Comparison of ENCODE assay signal across 8 mouse cellular contexts in genomic region chr7:45742338-45742737, GRCm38 (mm10). TPM values are rescaled to one million over a fixed set of nuclear protein-coding genes. Genes with fewer than 3 reads are reported as not detected.
DNase-seq lines count a peak whose midpoint lies in the region; ATAC-seq and TF ChIP-seq lines count a peak whose summit lies in the region.

No protein-coding gene starts in this region.

- DNase-seq in adrenal gland, postnatal 14 days = peak; percentile 71
- no peak for DNase-seq in adrenal gland, postnatal 10 days
- no peak for DNase-seq in thymus, adult 2 months
- DNase-seq in thymus, postnatal 10 days (ENCODE audit: low spot score in 2 of 2) = no peak
- peak; percentile 84 to 85 for DNase-seq in right cerebral cortex, adult 2 months (ENCODE audit: low spot score in 2 of 2)
- DNase-seq in MN1 (ENCODE audit: low spot score) = no peak

- no peaks in the 10 kb centered on the region for H3K27me3 ChIP-seq in thymus, adult 2 months (ENCODE audit: control insufficient read depth, insufficient read depth, low read length)
- peaks cover 19% of the 10 kb centered on the region for H3K27me3 ChIP-seq in hindbrain, embryonic 13.5 days
- H3K27me3 ChIP-seq in limb, embryonic 13.5 days = no peaks in the 10 kb centered on the region

- WGBS in thymus, adult 2 months = 10% methylated on average over 19 of the region's 19 CpGs
- 35% methylated on average over 19 of the region's 19 CpGs for WGBS in hindbrain, embryonic 13.5 days
- WGBS in limb, embryonic 13.5 days = 37% methylated on average over 19 of the region's 19 CpGs

- no peaks in the 10 kb centered on the region for H3K36me3 ChIP-seq in thymus, adult 2 months (ENCODE audit: control insufficient read depth, insufficient read depth, low read length)
- no peaks in the 10 kb centered on the region for H3K36me3 ChIP-seq in hindbrain, embryonic 13.5 days
- no peaks in the 10 kb centered on the region for H3K36me3 ChIP-seq in limb, embryonic 13.5 days

- H3K9ac ChIP-seq in hindbrain, embryonic 13.5 days = no peak overlapping the region
- H3K9ac ChIP-seq in limb, embryonic 13.5 days = peak overlapping the region; percentile 43

- no peak for TF ChIP-seq CTCF in thymus, adult 2 months (IDR thresholded peaks at IDR 0.05; ENCODE audit: borderline replicate concordance, control insufficient read depth, extremely low read depth, insufficient read depth, low read length, poor library complexity)

- no peak for ATAC-seq in hindbrain, embryonic 13.5 days (ENCODE audit: low FRiP score)
- ATAC-seq in limb, embryonic 13.5 days (ENCODE audit: low FRiP score, low read depth) = no peak

- no peaks in the 10 kb centered on the region for H3K9me3 ChIP-seq in hindbrain, embryonic 13.5 days
- peaks cover 6% of the 10 kb centered on the region; the same call in 1 of the 2 replicates for H3K9me3 ChIP-seq in limb, embryonic 13.5 days

- peak overlapping the region; percentile 23; the same call in 1 of the 2 replicates for H3K4me2 ChIP-seq in hindbrain, embryonic 13.5 days
- peak overlapping the region; percentile 58 for H3K4me2 ChIP-seq in limb, embryonic 13.5 days (replicated peaks)

- peak overlapping the region; percentile 19 for H3K27ac ChIP-seq in thymus, adult 2 months (ENCODE audit: control insufficient read depth, insufficient read depth, low read length)
- no peak overlapping the region for H3K27ac ChIP-seq in hindbrain, embryonic 13.5 days
- H3K27ac ChIP-seq in limb, embryonic 13.5 days = no peak overlapping the region

- H3K4me1 ChIP-seq in thymus, adult 2 months (replicated peaks; ENCODE audit: control insufficient read depth, insufficient read depth, low read length) = peaks cover 16% of the 10 kb centered on the region
- 0 out of 2 replicates have a peak, but pooled peaks cover 3% of the 10 kb centered on the region for H3K4me1 ChIP-seq in hindbrain, embryonic 13.5 days (replicated peaks)
- H3K4me1 ChIP-seq in limb, embryonic 13.5 days = no peaks in the 10 kb centered on the region

- no peak for TF ChIP-seq POLR2A in thymus, adult 2 months (IDR thresholded peaks at IDR 0.05; ENCODE audit: control insufficient read depth, extremely low read depth, insufficient read depth, low read length, poor library complexity)

- peak overlapping the region; percentile 56 for H3K4me3 ChIP-seq in thymus, adult 2 months (ENCODE audit: control insufficient read depth, insufficient read depth, low read length)
- no peak overlapping the region for H3K4me3 ChIP-seq in hindbrain, embryonic 13.5 days
- H3K4me3 ChIP-seq in limb, embryonic 13.5 days = peak overlapping the region; percentile 40

RNA-seq across cellular contexts. Expression of gene Spaca4, which starts 16.7 kb away (rescaled TPM):
- total RNA-seq in adrenal gland, postnatal 14 days (2021) = not detected in 2 replicates
- not detected for total RNA-seq in adrenal gland, postnatal 10 days (2021)
- not detected in 2 replicates for polyA plus RNA-seq in thymus, adult 2 months (2012; rRNA removed)
- polyA plus RNA-seq in hindbrain, embryonic 13.5 days (2015; fragmentation: Nextera tagmentation; extraction: Ambion mirVana) = not detected in 2 replicates
- polyA plus RNA-seq in limb, embryonic 13.5 days (2015; fragmentation: Nextera tagmentation; extraction: Ambion mirVana) = not detected in 2 replicates

RNA-seq across cellular contexts. Expression of gene Fam83e, which starts 21.3 kb away (rescaled TPM):
- 0.45 and 0.74 TPM in 2 replicates for total RNA-seq in adrenal gland, postnatal 14 days (2021)
- total RNA-seq in adrenal gland, postnatal 10 days (2021) = under 1 TPM; 0.27 to 0.33 TPM
- 1.5 and 1.7 TPM in 2 replicates for polyA plus RNA-seq in thymus, adult 2 months (2012; rRNA removed)
- polyA plus RNA-seq in hindbrain, embryonic 13.5 days (2015; fragmentation: Nextera tagmentation; extraction: Ambion mirVana) = 0.48 and 0.83 TPM in 2 replicates
- polyA plus RNA-seq in limb, embryonic 13.5 days (2015; fragmentation: Nextera tagmentation; extraction: Ambion mirVana) = 0.61 and 1.0 TPM in 2 replicates

RNA-seq across cellular contexts. Expression of gene Sphk2, which starts 24.5 kb away (rescaled TPM):
- total RNA-seq in adrenal gland, postnatal 14 days (2021) = 32.3 and 34.4 TPM in 2 replicates
- total RNA-seq in adrenal gland, postnatal 10 days (2021) = 10 to 100 TPM; 28.0 to 28.8 TPM
- 87.4 and 88.1 TPM in 2 replicates for polyA plus RNA-seq in thymus, adult 2 months (2012; rRNA removed)
- 24.1 and 25.0 TPM in 2 replicates for polyA plus RNA-seq in hindbrain, embryonic 13.5 days (2015; fragmentation: Nextera tagmentation; extraction: Ambion mirVana)
- polyA plus RNA-seq in limb, embryonic 13.5 days (2015; fragmentation: Nextera tagmentation; extraction: Ambion mirVana) = 33.4 and 36.0 TPM in 2 replicates

RNA-seq across cellular contexts. Expression of gene Rpl18, which starts 27.1 kb away (rescaled TPM):
- 927 and 1,052 TPM in 2 replicates for total RNA-seq in adrenal gland, postnatal 14 days (2021)
- total RNA-seq in adrenal gland, postnatal 10 days (2021) = 1,000 to 10,000 TPM; 1,029 to 1,042 TPM
- polyA plus RNA-seq in thymus, adult 2 months (2012; rRNA removed) = 2,384 and 2,707 TPM in 2 replicates
- polyA plus RNA-seq in hindbrain, embryonic 13.5 days (2015; fragmentation: Nextera tagmentation; extraction: Ambion mirVana) = 626 and 633 TPM in 2 replicates
- 1,016 and 1,039 TPM in 2 replicates for polyA plus RNA-seq in limb, embryonic 13.5 days (2015; fragmentation: Nextera tagmentation; extraction: Ambion mirVana)

RNA-seq across cellular contexts. Expression of gene Dbp, which starts 37.5 kb away (rescaled TPM):
- 31.2 and 46.3 TPM in 2 replicates for total RNA-seq in adrenal gland, postnatal 14 days (2021)
- total RNA-seq in adrenal gland, postnatal 10 days (2021) = 10 to 100 TPM; 21.4 to 62.3 TPM
- polyA plus RNA-seq in thymus, adult 2 months (2012; rRNA removed) = 28.2 and 31.3 TPM in 2 replicates
- polyA plus RNA-seq in hindbrain, embryonic 13.5 days (2015; fragmentation: Nextera tagmentation; extraction: Ambion mirVana) = 2.9 and 3.6 TPM in 2 replicates
- polyA plus RNA-seq in limb, embryonic 13.5 days (2015; fragmentation: Nextera tagmentation; extraction: Ambion mirVana) = 4.5 and 6.2 TPM in 2 replicates

Comparison
In these comparisons a context has a peak if more than half of its experiments do, and no peak if none do; other contexts are left out.
1. DNase-seq: peak in adrenal gland, postnatal 14 days (single experiment) and right cerebral cortex, adult 2 months (2 of 2); none in adrenal gland, postnatal 10 days (single experiment), thymus, adult 2 months (single experiment), thymus, postnatal 10 days (0 of 2) and MN1 (single experiment).